Mouse (Mus musculus) urinary bladder, postnatal 14 days (tissue): ENCODE results near the gene Folr1.

ENCODE experiments used
- DNase-seq: peaks from one replicate; pipeline ENCODE4 v3.0.0; 2021; ENCODE audit warnings: low spot score

The Folr1 gene

GRCm38 (mm10) chr7:101832372-101832771, 38.2 kb downstream of the Folr1 start:
- DNase-seq: no peak

- no peak for DNase-seq
These were observed 39.2 kb downstream of the Folr1 start for GRCm38 (mm10) chr7:101831437-101831836.

- DNase-seq: no peak
These were observed 40.2 kb downstream of the Folr1 start for GRCm38 (mm10) chr7:101830373-101830772.

- no peak for DNase-seq
These were observed 46.6 kb downstream of the Folr1 start for GRCm38 (mm10) chr7:101823758-101824630.

- peak; percentile 56 for DNase-seq
These were observed 47.5 kb downstream of the Folr1 start for GRCm38 (mm10) chr7:101822836-101823757.

- DNase-seq: peak; percentile 55
These were observed 48.8 kb downstream of the Folr1 start for GRCm38 (mm10) chr7:101821571-101822501.

GRCm38 (mm10) chr7:101820295-101821030, 50.1 kb downstream of the Folr1 start:
- DNase-seq: no peak

GRCm38 (mm10) chr7:101817861-101818401, 52.7 kb downstream of the Folr1 start, which contains the start of gene Phox2a:
Gene Phox2a (plus strand): TSS chr7:101818313.
- no peak for DNase-seq
